Mouse (Mus musculus): ENCODE results near the gene Foxc2. TPM values are rescaled to one million over a fixed set of nuclear protein-coding genes. Genes with fewer than 3 reads are reported as not detected.

The Foxc2 gene
- polyA plus RNA-seq, 2 experiments, result 9.7 to 14.3 TPM

DNA sequence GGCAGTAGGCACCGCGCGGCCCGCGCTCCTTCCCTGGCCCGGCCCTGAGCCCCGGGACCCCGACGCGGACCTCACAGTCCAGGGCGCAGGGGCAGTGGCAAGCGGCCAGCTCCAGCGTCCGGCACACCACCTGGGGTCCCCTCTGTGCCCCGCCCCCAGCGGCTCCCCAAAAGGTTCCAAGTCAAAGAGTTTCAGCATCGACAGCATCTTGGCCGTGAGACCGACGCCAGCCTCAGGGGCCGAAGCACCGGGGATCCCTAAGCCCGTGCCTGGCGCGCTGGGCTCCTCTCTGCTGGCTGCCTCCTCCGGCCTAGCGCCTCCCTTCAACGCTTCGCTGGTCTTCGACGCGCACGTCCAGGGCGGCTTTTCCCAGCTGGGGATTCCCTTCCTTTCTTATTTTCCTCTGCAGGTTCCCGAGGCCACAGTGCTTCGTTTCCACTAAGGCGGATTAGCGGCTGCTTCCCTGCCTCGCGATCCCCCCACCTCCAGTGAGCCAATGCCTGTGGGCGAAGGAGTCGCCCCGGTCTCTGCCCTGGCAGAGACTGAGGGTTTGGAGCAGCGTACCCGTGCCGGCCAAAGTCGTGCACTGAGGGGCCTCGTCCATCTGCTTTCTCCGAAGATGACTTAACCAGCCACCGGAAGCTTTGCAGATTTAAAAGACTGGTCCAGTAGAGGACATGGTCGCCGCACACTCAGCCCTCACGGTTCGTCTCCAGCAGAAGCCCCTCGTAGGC is 12.7 kb downstream of the Foxc2 start:
- no peak for TF ChIP-seq POLR2A (IDR thresholded peaks at IDR 0.05; ENCODE audit: borderline replicate concordance, extremely low read depth, insufficient read depth, insufficient read length)
- no peaks in the 10 kb centered on the region for H3K9me3 ChIP-seq (ENCODE audit: control insufficient read depth, low read length)
- WGBS, result 5% methylated on average over 39 of the region's 55 CpGs
- H3K36me3 ChIP-seq (ENCODE audit: control insufficient read depth, insufficient read depth, low read length), result no peaks in the 10 kb centered on the region
- H3K9ac ChIP-seq (ENCODE audit: low read depth, low read length, severe bottlenecking), result peak overlapping the region; percentile 21; the same call in 1 of the 2 replicates
- DNase-seq (ENCODE audit: low spot score) (no peak), ATAC-seq (ENCODE audit: low FRiP score, low read depth) (no peak)
- peak overlapping the region; percentile 38 for H3K4me2 ChIP-seq (replicated peaks; ENCODE audit: low read depth, low read length, severe bottlenecking)
- H3K4me1 ChIP-seq (ENCODE audit: control insufficient read depth, insufficient read depth, low read length), result peaks cover 22% of the 10 kb centered on the region; the same call in 1 of the 2 replicates
- no peak overlapping the region for H3K27ac ChIP-seq (replicated peaks; ENCODE audit: low read depth, low read length)
- H3K4me3 ChIP-seq (replicated peaks; ENCODE audit: low read length), result peak overlapping the region; percentile 22
- H3K27me3 ChIP-seq (ENCODE audit: control insufficient read depth, insufficient read depth, low read length), result peaks cover 73% of the 10 kb centered on the region

DNA sequence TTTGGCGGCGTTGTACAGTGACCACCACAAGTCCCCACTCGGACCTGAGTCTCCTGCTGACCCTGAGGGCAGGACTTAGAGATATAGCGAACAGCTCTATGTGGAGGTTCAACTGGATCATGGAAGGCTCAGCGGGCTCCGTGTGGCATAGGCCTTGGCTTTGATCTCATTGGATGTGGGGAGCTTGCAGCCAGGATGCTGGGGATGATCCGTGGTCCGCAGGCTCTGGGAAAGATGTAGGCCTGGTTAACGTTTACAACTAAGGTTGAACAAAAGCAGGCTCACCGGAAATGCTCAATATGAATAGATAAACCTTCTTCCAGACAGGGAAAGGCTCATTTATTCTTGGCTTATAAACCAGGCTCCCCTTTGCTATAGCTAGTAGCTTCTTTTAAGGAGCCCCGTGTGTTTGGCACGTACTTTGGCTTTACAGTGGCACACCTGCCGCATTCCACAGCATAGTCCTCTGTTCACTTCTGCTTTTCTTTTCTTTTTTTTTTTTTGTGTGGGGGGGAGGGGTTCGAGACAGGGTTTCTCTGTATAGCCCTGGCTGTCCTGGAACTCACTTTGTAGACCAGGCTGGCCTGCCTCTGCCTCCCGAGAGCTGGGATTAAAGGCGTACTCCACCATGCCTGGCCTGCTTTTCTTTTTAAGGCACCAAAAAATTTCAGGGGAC is 13.4 kb downstream of the Foxc2 start:
- H3K36me3 ChIP-seq (ENCODE audit: control insufficient read depth, insufficient read depth, low read length), result no peaks in the 10 kb centered on the region
- peaks cover 67% of the 10 kb centered on the region for H3K27me3 ChIP-seq (ENCODE audit: control insufficient read depth, insufficient read depth, low read length)
- no peak overlapping the region for H3K4me2 ChIP-seq (replicated peaks; ENCODE audit: low read depth, low read length, severe bottlenecking)
- DNase-seq (ENCODE audit: low spot score) (no peak), ATAC-seq (ENCODE audit: low FRiP score, low read depth) (no peak)
- H3K27ac ChIP-seq (replicated peaks; ENCODE audit: low read depth, low read length), result no peak overlapping the region
- peaks cover 22% of the 10 kb centered on the region; the same call in 1 of the 2 replicates for H3K4me1 ChIP-seq (ENCODE audit: control insufficient read depth, insufficient read depth, low read length)
- WGBS, result 20% methylated on average over 16 of the region's 16 CpGs
- H3K4me3 ChIP-seq (replicated peaks; ENCODE audit: low read length), result no peak overlapping the region
- no peaks in the 10 kb centered on the region for H3K9me3 ChIP-seq (ENCODE audit: control insufficient read depth, low read length)
- no peak overlapping the region for H3K9ac ChIP-seq (ENCODE audit: low read depth, low read length, severe bottlenecking)
- no peak for TF ChIP-seq POLR2A (IDR thresholded peaks at IDR 0.05; ENCODE audit: borderline replicate concordance, extremely low read depth, insufficient read depth, insufficient read length)

DNA sequence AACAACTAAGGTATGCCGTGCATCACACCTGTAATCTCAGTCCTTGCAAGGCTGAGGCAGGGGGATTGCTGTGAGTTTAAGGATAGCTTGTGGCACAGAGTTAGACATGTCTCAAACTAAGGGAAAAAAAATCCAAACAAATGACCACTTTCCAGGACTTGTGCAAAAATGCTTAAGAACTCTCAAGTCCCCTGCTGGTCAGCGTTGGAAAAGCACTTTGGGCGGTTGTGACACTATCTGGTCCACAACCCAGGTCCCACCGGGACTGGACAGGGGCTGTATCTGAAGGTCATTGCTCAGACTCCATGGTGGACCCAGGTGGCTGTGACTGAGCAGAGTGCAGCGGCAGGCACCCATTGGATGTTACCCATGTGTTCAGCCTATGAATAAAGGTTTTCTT is 14.6 kb downstream of the Foxc2 start:
- no peak for DNase-seq (ENCODE audit: low spot score)
- no peak for TF ChIP-seq POLR2A (IDR thresholded peaks at IDR 0.05; ENCODE audit: borderline replicate concordance, extremely low read depth, insufficient read depth, insufficient read length)

DNA sequence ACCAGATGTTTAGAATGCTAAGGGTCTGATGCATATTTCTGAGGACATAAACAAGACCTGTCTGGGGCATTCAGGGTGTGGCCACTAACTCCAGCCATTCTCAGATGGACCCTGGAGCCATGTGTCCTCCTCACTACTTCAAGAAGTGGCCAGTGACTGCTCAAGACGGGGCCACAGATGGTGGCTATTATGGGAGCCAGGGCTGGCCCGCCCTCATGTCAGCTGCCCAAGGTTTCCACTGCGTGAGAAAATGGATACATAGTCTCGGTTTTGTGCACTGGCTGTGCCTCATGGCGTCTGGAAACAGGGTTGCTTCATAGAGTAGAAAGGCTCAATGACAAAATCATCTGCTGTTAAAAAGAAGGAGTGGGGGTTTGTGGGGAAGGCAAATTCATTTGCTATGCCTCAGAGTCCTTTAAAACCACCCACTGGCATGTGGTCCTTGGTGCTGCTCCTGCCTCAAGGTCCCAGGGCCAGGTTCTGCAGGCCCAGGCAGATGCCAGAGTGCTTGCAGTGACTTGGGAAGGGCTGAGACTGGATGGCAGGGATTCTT is 17.1 kb downstream of the Foxc2 start:
- no peak overlapping the region for H3K4me2 ChIP-seq (replicated peaks; ENCODE audit: low read depth, low read length, severe bottlenecking)
- no peak overlapping the region for H3K4me3 ChIP-seq (replicated peaks; ENCODE audit: low read length)
- no peak for ATAC-seq (ENCODE audit: low FRiP score, low read depth)
- H3K9ac ChIP-seq (ENCODE audit: low read depth, low read length, severe bottlenecking), result no peak overlapping the region
- peaks cover 13% of the 10 kb centered on the region; the same call in 1 of the 2 replicates for H3K4me1 ChIP-seq (ENCODE audit: control insufficient read depth, insufficient read depth, low read length)
- WGBS, result 65% methylated on average over 5 of the region's 5 CpGs
- TF ChIP-seq POLR2A (IDR thresholded peaks at IDR 0.05; ENCODE audit: borderline replicate concordance, extremely low read depth, insufficient read depth, insufficient read length), result no peak
- DNase-seq (ENCODE audit: low spot score), result no peak
- peaks cover 13% of the 10 kb centered on the region for H3K9me3 ChIP-seq (ENCODE audit: control insufficient read depth, low read length)
- peaks cover 33% of the 10 kb centered on the region for H3K27me3 ChIP-seq (ENCODE audit: control insufficient read depth, insufficient read depth, low read length)
- H3K36me3 ChIP-seq (ENCODE audit: control insufficient read depth, insufficient read depth, low read length), result no peaks in the 10 kb centered on the region
- no peak overlapping the region for H3K27ac ChIP-seq (replicated peaks; ENCODE audit: low read depth, low read length)

More for the DNA sequence above, 14.6 kb downstream of the Foxc2 start:
- H3K4me3 ChIP-seq (replicated peaks; ENCODE audit: low read length), result no peak overlapping the region
- no peak for ATAC-seq (ENCODE audit: low FRiP score, low read depth)
- peaks cover 16% of the 10 kb centered on the region; the same call in 1 of the 2 replicates for H3K4me1 ChIP-seq (ENCODE audit: control insufficient read depth, insufficient read depth, low read length)
- H3K9ac ChIP-seq (ENCODE audit: low read depth, low read length, severe bottlenecking), result no peak overlapping the region
- H3K36me3 ChIP-seq (ENCODE audit: control insufficient read depth, insufficient read depth, low read length), result no peaks in the 10 kb centered on the region
- H3K4me2 ChIP-seq (replicated peaks; ENCODE audit: low read depth, low read length, severe bottlenecking), result no peak overlapping the region
- H3K9me3 ChIP-seq (ENCODE audit: control insufficient read depth, low read length), result no peaks in the 10 kb centered on the region
- 38% methylated on average over 5 of the region's 5 CpGs for WGBS
- H3K27ac ChIP-seq (replicated peaks; ENCODE audit: low read depth, low read length), result no peak overlapping the region
- peaks cover 57% of the 10 kb centered on the region for H3K27me3 ChIP-seq (ENCODE audit: control insufficient read depth, insufficient read depth, low read length)

DNA sequence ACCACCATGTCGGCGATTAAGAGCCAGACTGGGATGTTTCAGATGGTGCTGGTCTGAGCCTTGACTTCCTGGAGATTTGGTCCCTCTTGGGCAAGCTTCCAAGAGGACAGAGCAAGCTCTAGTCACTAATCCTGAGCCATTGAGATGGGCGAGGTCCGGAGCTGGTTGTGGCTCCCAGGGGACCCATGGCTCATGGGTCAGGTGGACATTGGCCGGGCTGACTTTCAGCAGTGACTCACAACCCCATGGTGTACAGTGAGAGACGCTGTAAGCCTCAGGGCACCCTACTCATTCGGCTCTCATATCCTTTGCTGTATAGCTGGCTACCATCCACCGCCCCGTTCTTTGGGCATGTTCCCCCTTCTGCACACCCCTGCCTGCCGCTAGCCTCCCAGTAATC is 18.1 kb downstream of the Foxc2 start:
- Histone ChIP-seq H3K27me3 (ENCODE audit: control insufficient read depth, insufficient read depth, low read length) (peaks cover 22% of the 10 kb centered on the region), H3K9me3 (ENCODE audit: control insufficient read depth, low read length) (peaks cover 17% of the 10 kb centered on the region), H3K9ac (ENCODE audit: low read depth, low read length, severe bottlenecking) (no peak overlapping the region), H3K4me1 (ENCODE audit: control insufficient read depth, insufficient read depth, low read length) (peaks cover 2% of the 10 kb centered on the region; the same call in 1 of the 2 replicates), H3K4me2 (replicated peaks; ENCODE audit: low read depth, low read length, severe bottlenecking) (no peak overlapping the region), H3K27ac (replicated peaks; ENCODE audit: low read depth, low read length) (no peak overlapping the region), H3K36me3 (ENCODE audit: control insufficient read depth, insufficient read depth, low read length) (no peaks in the 10 kb centered on the region), H3K4me3 (replicated peaks; ENCODE audit: low read length) (no peak overlapping the region)
- 93% methylated on average over 10 of the region's 10 CpGs for WGBS
- TF ChIP-seq POLR2A (IDR thresholded peaks at IDR 0.05; ENCODE audit: borderline replicate concordance, extremely low read depth, insufficient read depth, insufficient read length), result no peak
- ATAC-seq (ENCODE audit: low FRiP score, low read depth), result no peak
- no peak for DNase-seq (ENCODE audit: low spot score)
